Mouse (Mus musculus) forebrain, postnatal 0 days (tissue): ENCODE measurements around the gene Gm49322. TPM values are rescaled to one million over a fixed set of nuclear protein-coding genes. Genes with fewer than 3 reads are reported as not detected.

Source experiments
- ATAC-seq: fragments of 200-750 bp; cut with Nextera tagmentation; 2 replicates; pipeline ENCODE4 v1.8.0; 2017; ENCODE audit warnings: mild to moderate bottlenecking, moderate library complexity
- DNase-seq: peaks from one replicate; pipeline ENCODE4 v3.0.0-alpha.2; 2015
- H3K27ac ChIP-seq: fragments of 300-500 bp; sonication (generic); 2 replicates; pipeline ENCODE4 v1.5.1; 2014; ENCODE audit warnings: low read depth, mild to moderate bottlenecking, antibody characterized with exemption, low read length, moderate library complexity, mixed read lengths
- H3K27me3 ChIP-seq: fragments of 300-500 bp; sonication (generic); 2 replicates; pipeline ENCODE4 v1.6.1; 2014; ENCODE audit warnings: mild to moderate bottlenecking, low read length, mixed read lengths; ENCODE audit not compliant: insufficient read depth
- H3K36me3 ChIP-seq: fragments of 300-500 bp; sonication (generic); 2 replicates; pipeline ENCODE4 v1.6.1; 2014; ENCODE audit warnings: mild to moderate bottlenecking, moderate library complexity; ENCODE audit not compliant: insufficient read depth
- H3K4me1 ChIP-seq: fragments of 300-500 bp; sonication (generic); 2 replicates; pipeline ENCODE4 v1.6.1; 2014; ENCODE audit warnings: antibody characterized with exemption; ENCODE audit not compliant: insufficient read depth
- H3K4me2 ChIP-seq: fragments of 300-500 bp; sonication (generic); 2 replicates; pipeline ENCODE4 v1.6.1; 2014; ENCODE audit warnings: low read depth, mild to moderate bottlenecking, moderate library complexity
- H3K4me3 ChIP-seq: fragments of 300-500 bp; sonication (generic); 2 replicates; pipeline ENCODE4 v1.5.1; 2014; ENCODE audit warnings: low read depth, low read length, mixed read lengths
- H3K9ac ChIP-seq: fragments of 300-500 bp; sonication (generic); 2 replicates; pipeline ENCODE4 v1.6.1; 2014; ENCODE audit warnings: mild to moderate bottlenecking
- H3K9me3 ChIP-seq: fragments of 300-500 bp; sonication (generic); 2 replicates; pipeline ENCODE4 v1.6.1; 2016; ENCODE audit warnings: low read length
- CTCF ChIP-seq: sonication (generic); IDR thresholded peaks from 2 replicates; pipeline ENCODE4 v1.5.1; 2016; ENCODE audit warnings: antibody characterized with exemption, control low read depth, low read depth
- WGBS: fragments of 180-500 bp; shearing (Covaris S2); extraction: QIAGEN DNeasy Blood & Tissue Kit; methylation state at CpG from one replicate; pipeline ENCODE4 v1.1.7; 2014; 5-methylcytosine and 5-hydroxymethylcytosine counted together
- polyA plus RNA-seq: library from polyadenylated mRNA; unstranded; fragments of >200 nt; fragmentation: Nextera tagmentation; extraction: Ambion mirVana; gene quantifications from 2 replicates; pipeline ENCODE4 v1.2.1, GENCODE M21; 2015
- total RNA-seq: library from RNA; depleted of rRNA; stranded (reverse); fragments of >200 nt; gene quantifications from 2 replicates; pipeline ENCODE4 v1.2.3, GENCODE M21; 2014

Gm49322 gene
- total and polyA plus RNA-seq, 2 experiments from 2014 or later, result 0.69 to 2.7 TPM

- no peaks in the 10 kb centered on the region for H3K9me3 ChIP-seq
- H3K9ac ChIP-seq, result no peak overlapping the region
- H3K4me3 ChIP-seq, result no peak overlapping the region
- no peaks in the 10 kb centered on the region for H3K27me3 ChIP-seq
- no peak overlapping the region for H3K4me2 ChIP-seq
- ATAC-seq (no peak), DNase-seq (no peak)
- peaks cover 46% of the 10 kb centered on the region for H3K36me3 ChIP-seq
- no peak for TF ChIP-seq CTCF
- H3K4me1 ChIP-seq, result no peaks in the 10 kb centered on the region
- no peak overlapping the region for H3K27ac ChIP-seq
- 96% methylated on average over 3 of the region's 3 CpGs for WGBS
Observed at GRCm38 (mm10) chr10:80613821-80614220, 8.0 kb downstream of the Gm49322 start.

- ATAC-seq (no peak), DNase-seq (no peak)
- H3K4me1 ChIP-seq, result no peaks in the 10 kb centered on the region
- TF ChIP-seq CTCF, result no peak
- no peak overlapping the region for H3K27ac ChIP-seq
- H3K36me3 ChIP-seq, result peaks cover 41% of the 10 kb centered on the region
- no peaks in the 10 kb centered on the region for H3K9me3 ChIP-seq
- H3K27me3 ChIP-seq, result no peaks in the 10 kb centered on the region
- H3K4me2 ChIP-seq, result no peak overlapping the region
- no peak overlapping the region for H3K4me3 ChIP-seq
- WGBS, result 86% methylated on average over 6 of the region's 6 CpGs
- no peak overlapping the region for H3K9ac ChIP-seq
Observed at GRCm38 (mm10) chr10:80614351-80614750, 8.5 kb downstream of the Gm49322 start.

- peaks cover 8% of the 10 kb centered on the region; the same call in 1 of the 2 replicates for H3K4me1 ChIP-seq
- no peaks in the 10 kb centered on the region for H3K9me3 ChIP-seq
- WGBS, result 86% methylated on average over 9 of the region's 9 CpGs
- DNase-seq, result no peak
- no peaks in the 10 kb centered on the region for H3K27me3 ChIP-seq
- peaks cover 29% of the 10 kb centered on the region for H3K36me3 ChIP-seq
- H3K9ac ChIP-seq, result no peak overlapping the region
- TF ChIP-seq CTCF, result no peak
- H3K4me3 ChIP-seq, result no peak overlapping the region
- H3K27ac ChIP-seq, result no peak overlapping the region
- ATAC-seq, result no peak
- H3K4me2 ChIP-seq, result no peak overlapping the region
Observed at GRCm38 (mm10) chr10:80618181-80618580, 12.4 kb downstream of the Gm49322 start.

GRCm38 (mm10) chr10:80619465-80620244 lies 13.8 kb downstream of the Gm49322 start:
- Histone ChIP-seq H3K27ac (no peak overlapping the region), H3K4me2 (no peak overlapping the region), H3K9ac (no peak overlapping the region), H3K4me3 (no peak overlapping the region), H3K27me3 (no peaks in the 10 kb centered on the region), H3K4me1 (peaks cover 22% of the 10 kb centered on the region; the same call in 1 of the 2 replicates), H3K9me3 (no peaks in the 10 kb centered on the region), H3K36me3 (peaks cover 16% of the 10 kb centered on the region)
- DNase-seq, result no peak
- 39% methylated on average over 8 of the region's 8 CpGs for WGBS
- ATAC-seq, result no peak
- no peak for TF ChIP-seq CTCF

GRCm38 (mm10) chr10:80620365-80620764 lies 14.5 kb downstream of the Gm49322 start:
- Histone ChIP-seq H3K9ac (no peak overlapping the region), H3K27me3 (no peaks in the 10 kb centered on the region), H3K36me3 (peaks cover 9% of the 10 kb centered on the region), H3K27ac (no peak overlapping the region), H3K4me2 (no peak overlapping the region), H3K4me3 (no peak overlapping the region), H3K9me3 (no peaks in the 10 kb centered on the region), H3K4me1 (peaks cover 22% of the 10 kb centered on the region; the same call in 1 of the 2 replicates)
- TF ChIP-seq CTCF, result no peak
- ATAC-seq (no peak), DNase-seq (no peak)
- 87% methylated on average over 9 of the region's 9 CpGs for WGBS

GRCm38 (mm10) chr10:80620796-80621689 lies 15.2 kb downstream of the Gm49322 start:
- no peak for DNase-seq
- H3K27ac ChIP-seq, result peak overlapping the region; percentile 95
- no peak for TF ChIP-seq CTCF
- no peaks in the 10 kb centered on the region for H3K27me3 ChIP-seq
- H3K36me3 ChIP-seq, result peaks cover 2% of the 10 kb centered on the region; the same call in 1 of the 2 replicates
- H3K4me1 ChIP-seq, result peaks cover 22% of the 10 kb centered on the region; the same call in 1 of the 2 replicates
- peak overlapping the region; percentile 71 for H3K4me2 ChIP-seq
- H3K9ac ChIP-seq, result peak overlapping the region; percentile 60
- H3K4me3 ChIP-seq, result peak overlapping the region; percentile 94
- H3K9me3 ChIP-seq, result no peaks in the 10 kb centered on the region
- WGBS, result 52% methylated on average over 16 of the region's 16 CpGs
- ATAC-seq, result no peak

GRCm38 (mm10) chr10:80621690-80621939 lies 15.8 kb downstream of the Gm49322 start:
- peaks cover 22% of the 10 kb centered on the region; the same call in 1 of the 2 replicates for H3K4me1 ChIP-seq
- H3K4me3 ChIP-seq, result peak overlapping the region; percentile 94
- DNase-seq (no peak), ATAC-seq (no peak)
- peak overlapping the region; percentile 95 for H3K27ac ChIP-seq
- H3K4me2 ChIP-seq, result peak overlapping the region; percentile 71
- no peak for TF ChIP-seq CTCF
- no peaks in the 10 kb centered on the region for H3K9me3 ChIP-seq
- 2% methylated on average over 9 of the region's 9 CpGs for WGBS
- H3K36me3 ChIP-seq, result peaks cover under 1% of the 10 kb centered on the region; the same call in 1 of the 2 replicates
- H3K9ac ChIP-seq, result peak overlapping the region; percentile 60
- H3K27me3 ChIP-seq, result no peaks in the 10 kb centered on the region
